Mouse (Mus musculus) myocyte (in vitro differentiated cells): Measurements from ENCODE around the gene Ubr1.

Source experiments
- CEBPB ChIP-seq: IDR thresholded peaks from 2 replicates; pipeline ENCODE4 v1.6.1; 2011; ENCODE audit warnings: mild to moderate bottlenecking, moderate library complexity; ENCODE audit not compliant: poor library complexity, insufficient read depth, severe bottlenecking
- POLR2A ChIP-seq: IDR thresholded peaks from one replicate; pipeline ENCODE4 v1.6.1; 2011; ENCODE audit warnings: low read depth, mild to moderate bottlenecking, control low read depth, moderate library complexity; ENCODE audit not compliant: insufficient read length
- POLR2AphosphoS2 ChIP-seq: IDR thresholded peaks from one replicate; pipeline ENCODE4 v1.6.1; 2011; ENCODE audit warnings: low read depth, control low read depth; ENCODE audit not compliant: insufficient read length
- TCF12 ChIP-seq: IDR thresholded peaks from one replicate; pipeline ENCODE4 v1.6.1; 2011; ENCODE audit warnings: mild to moderate bottlenecking, control low read depth; ENCODE audit not compliant: poor library complexity, insufficient read depth, severe bottlenecking

GRCm38 (mm10) chr2:120991196-120991595 is 20.7 kb upstream of the Ubr1 start:
- TF ChIP-seq POLR2AphosphoS2 (no peak), POLR2A (no peak), TCF12 (no peak), CEBPB (no peak)
